Mouse (Mus musculus): ENCODE data around the gene Grb14. TPM values are rescaled to one million over a fixed set of nuclear protein-coding genes. Genes with fewer than 3 reads are reported as not detected.

Gene Grb14
- total and polyA plus RNA-seq, 3 experiments: 7.8 to 50.6 (median 20.1) TPM

DNA sequence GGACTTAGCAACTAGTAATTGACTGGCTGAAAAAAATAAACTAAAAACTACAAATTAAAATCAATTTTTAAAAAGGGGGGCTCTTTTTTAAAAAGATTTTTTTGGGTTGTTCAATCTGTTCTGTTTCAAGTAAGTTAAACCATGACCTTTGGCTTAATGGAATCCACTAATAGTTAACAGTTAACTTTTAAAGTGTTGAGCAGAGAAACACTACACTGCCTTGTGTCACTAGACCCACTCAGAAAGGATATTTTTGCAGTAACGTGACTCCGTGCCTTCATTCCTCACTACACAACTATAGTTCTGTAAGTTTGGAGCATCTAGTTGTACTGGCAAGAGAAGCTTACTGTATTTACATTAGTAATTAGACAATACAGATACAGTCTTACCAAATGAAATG lies 50.2 kb downstream of the Grb14 start:
- no peak for DNase-seq

DNA sequence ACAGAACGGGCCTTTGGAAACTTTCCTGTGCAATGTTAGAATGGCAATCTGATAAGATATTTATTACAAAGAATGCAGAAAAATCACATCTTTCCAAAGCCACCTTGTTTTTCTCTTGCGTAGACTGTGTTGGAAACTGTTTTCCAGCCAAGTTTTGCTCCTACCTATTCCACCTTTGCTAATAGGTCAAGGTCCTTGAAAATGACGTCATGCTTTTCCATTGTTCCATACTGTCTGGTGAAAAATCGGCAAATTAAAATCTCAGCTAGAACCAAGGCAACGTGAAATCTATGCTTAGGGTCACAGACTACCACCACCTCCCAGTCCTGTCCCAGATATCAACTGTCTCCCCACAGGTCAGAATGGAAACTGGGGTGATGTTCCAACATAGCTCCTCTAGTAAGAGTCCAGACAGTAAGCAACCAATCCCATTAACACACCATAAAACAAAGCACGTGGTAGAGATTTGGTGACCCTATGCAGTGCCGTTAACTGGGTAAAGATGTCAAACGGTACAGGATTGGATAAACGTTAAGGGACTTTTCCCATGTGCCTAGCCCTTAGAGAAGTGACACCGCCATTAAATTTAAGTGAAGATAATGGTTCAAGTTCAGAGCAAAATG lies 50.9 kb downstream of the Grb14 start:
- no peak for DNase-seq

DNA sequence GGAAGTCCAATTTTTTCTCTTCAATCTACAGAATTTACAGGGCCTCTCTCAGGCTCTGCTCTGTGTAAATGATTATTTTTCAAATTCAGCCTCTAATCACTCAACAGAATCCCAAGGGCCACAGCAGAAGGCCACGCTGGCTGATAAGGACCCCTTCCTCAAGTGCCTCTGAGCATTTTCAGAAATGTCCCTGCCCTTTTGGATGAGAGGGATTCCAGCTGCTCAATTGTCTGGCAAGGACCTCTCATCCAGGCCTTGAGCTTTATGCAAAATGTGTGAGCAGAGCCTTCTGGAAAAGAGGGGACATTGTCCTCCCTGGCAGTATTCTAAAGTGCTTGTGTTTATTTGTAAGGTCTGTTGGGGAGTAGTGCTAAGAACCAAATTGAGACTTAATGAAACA lies 51.7 kb downstream of the Grb14 start:
- DNase-seq: peak; percentile 32

DNA sequence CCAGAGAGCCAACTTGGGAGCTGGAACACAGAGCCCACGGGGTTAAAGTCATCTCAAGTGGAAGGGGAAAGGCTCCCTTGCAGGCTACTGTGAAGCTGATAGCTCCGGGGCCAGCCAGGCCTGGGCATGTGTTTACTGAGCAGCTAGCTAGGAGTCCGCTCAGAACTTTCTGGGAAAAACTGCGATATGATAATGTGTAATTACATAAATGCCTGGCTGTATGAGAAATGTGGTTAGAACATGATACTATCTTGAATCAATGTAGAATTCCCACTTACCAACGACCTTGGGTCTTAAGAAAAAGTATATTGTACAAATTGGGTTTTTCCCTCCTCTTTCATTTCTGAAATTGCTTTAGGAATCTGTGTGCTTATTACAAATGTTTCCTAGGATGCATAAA lies 53.0 kb downstream of the Grb14 start:
- no peak for DNase-seq

DNA sequence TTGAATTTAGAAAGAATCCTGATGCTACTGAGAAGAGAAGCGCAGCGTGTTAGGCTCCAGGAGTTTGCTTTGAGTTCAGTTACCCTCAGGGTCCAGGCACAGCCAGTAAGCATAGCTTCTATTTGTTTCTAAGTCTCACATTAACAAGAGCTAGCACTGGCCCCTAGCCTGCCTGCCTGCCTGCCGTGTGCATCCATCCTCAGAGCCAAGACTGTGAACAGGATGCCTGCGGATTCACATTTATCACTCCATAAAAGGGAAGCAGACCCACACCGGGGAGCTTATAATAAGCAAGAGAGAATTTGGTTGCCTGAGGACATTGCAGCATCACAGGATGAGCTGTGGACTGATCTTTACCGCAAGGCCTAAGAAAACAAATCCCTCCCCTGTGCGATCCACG lies 53.8 kb downstream of the Grb14 start:
- no peak for DNase-seq

DNA sequence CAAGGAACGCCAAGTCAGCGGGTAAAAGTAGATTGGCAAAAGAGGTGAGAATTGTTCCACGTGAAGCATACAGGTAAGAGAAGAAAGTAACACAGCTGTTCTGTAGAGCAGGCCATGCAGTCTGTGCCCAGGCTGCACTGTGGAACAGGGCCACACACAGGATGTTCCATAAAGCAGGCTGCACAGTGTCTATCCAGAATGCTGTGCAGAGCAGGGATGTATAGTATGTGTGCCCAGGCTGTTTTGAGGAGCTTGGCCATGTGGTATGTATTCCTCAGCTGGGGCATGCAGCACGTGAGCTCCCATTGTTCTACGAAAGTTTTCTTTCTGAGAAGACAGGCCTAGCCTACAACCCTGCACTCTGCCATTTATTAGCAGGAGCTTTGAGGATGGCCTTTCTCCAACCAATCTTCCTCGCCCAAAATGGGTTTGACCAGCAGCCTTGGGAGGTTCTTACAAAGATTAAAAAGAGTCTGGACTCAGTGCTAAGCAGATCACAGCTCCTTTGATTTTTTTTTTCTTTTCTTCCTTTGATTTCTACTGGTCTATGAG lies 57.8 kb downstream of the Grb14 start:
- DNase-seq: no peak

DNA sequence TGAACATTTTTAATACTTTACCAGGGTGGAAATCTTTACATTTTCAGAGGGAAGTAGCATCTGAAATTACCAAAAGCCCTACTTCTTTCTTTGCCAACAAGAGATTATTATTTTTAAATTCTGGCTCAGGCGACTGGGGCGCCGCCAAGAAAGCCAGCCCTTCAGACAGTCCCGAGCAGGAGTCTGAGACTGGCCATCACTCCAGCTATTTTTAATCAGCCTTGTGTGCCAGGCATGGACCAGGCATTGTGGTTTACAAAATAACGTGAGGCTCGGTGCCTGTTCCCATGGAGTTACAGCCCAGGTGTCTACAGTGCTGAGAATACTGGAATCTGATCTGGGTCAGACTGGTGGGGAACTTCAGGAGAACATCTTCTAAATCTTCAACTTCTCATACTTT lies 58.5 kb downstream of the Grb14 start:
- DNase-seq: peak; percentile 23

DNA sequence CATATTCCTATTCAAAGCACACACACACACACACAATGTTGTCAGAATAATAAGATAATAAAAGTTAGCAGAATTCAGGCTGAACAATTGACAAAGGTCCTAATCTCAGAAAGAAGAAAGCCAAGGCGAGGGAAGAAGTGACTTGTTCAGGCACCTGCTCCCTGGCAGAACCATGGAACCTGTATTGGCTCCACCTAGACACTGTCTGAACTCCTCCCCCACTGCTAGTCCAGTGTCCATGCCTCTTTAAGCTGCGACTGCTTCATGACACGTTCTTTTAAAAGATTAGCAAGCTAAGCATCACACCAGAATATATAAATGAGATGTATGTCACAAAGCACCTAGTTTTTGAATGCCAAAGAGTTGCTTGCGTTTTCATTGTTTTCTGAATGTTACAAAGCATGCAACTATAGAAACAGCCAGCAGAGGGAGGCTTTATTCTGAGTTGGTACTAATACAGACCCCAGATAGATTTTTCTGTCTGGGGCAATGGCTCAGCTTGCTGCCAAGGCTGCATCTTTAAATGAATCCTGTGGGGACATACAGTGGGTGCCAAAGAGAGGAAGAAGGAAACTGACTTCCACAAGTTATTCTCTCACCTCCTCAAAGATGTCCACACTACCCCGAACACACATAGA lies 59.4 kb downstream of the Grb14 start:
- DNase-seq: peak; percentile 27

DNA sequence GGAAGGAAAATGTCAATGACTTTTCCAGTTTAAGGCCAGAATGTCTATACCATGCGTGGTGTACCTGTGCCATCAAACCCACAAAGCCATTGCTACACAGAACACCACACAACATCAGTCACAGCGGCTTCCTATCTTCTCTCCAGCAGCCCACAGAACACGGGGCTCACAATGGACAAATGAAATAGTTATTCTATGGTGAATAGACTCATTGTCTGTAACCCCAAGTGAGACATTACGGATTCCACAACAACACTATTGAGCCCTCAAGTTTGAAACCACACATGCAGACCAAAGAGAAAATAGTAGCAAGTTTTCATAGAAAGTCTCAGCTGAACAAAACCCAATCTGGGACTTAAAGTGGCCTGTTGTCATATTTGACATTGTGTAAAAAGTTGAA lies 62.6 kb downstream of the Grb14 start:
- DNase-seq: no peak

DNA sequence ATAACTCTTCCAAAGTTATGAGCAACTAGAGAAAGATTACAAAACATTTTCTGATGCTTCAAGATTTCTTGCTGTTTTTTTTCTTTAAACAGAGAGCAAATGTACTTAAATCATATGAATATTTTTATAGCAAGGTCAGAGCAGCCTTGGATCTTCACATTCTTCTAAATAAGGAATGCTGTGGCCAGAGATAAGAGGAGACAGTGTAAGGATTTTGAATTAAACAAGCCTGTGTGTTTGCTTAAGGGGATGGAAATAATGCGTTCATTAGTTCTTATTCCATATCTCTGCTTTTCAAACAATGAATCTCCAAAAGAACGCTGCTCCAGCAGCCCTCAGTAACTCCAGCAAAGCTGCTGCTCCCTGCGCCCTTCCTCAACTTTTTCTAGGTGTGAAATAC lies 63.4 kb downstream of the Grb14 start:
- no peak for DNase-seq

DNA sequence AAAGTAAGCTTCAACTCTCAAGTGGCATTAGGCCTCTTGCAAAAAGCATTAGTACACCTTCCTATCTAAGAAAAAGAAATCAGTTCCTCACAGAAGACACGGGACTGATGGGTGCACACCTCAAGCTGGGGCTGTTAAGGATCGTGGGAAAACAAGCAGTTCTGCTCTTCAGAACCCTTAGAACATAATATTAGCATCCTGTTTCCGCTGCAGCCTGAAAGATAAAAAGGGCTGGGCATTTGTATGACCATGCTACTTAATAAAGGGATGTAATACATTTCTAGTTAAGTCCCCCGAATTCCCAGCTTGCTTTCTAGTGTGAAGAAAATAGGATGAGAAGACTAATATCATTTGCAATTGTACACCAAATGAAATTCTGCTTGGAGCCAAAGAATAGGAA lies 65.1 kb downstream of the Grb14 start:
- no peak for DNase-seq

DNA sequence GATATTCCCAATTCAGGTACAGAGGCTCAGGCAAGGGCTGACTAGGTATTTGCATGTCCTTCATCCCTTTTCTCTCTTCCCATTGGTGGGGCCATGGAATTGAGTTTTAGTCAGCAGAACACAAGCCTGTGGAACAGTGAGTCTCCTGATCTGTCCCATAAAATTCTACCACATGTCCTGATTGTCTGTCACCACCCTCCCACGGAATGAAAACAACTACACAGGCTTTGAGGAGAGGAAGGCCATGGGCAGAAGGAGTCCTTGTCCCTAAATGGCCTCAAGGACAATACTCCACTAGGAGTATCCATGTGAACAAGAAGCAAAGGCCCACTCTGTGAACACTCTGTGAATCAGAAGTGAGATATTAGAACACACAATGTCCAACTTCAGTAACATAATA lies 69.3 kb downstream of the Grb14 start:
- DNase-seq: peak; percentile 45

DNA sequence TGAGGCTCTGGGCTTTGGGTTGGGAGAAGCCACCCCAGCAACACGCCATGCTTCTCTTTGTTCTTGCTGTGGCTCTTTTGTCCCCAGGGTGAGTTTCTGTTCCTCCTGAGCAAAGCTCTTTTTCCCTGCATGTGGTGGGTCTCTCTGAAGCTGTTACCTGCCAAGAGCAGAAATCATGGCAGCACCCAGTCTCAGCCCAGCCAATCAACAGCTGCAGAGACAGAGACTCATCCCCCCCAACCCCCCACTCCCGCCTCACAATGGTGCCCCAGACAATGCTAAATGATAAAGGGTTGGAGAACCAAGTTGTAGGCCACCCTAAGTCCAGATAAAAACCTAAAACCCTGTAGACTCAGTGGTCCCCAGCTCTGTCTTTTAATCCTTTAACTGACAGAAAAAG lies 75.6 kb downstream of the Grb14 start:
- DNase-seq: no peak

DNA sequence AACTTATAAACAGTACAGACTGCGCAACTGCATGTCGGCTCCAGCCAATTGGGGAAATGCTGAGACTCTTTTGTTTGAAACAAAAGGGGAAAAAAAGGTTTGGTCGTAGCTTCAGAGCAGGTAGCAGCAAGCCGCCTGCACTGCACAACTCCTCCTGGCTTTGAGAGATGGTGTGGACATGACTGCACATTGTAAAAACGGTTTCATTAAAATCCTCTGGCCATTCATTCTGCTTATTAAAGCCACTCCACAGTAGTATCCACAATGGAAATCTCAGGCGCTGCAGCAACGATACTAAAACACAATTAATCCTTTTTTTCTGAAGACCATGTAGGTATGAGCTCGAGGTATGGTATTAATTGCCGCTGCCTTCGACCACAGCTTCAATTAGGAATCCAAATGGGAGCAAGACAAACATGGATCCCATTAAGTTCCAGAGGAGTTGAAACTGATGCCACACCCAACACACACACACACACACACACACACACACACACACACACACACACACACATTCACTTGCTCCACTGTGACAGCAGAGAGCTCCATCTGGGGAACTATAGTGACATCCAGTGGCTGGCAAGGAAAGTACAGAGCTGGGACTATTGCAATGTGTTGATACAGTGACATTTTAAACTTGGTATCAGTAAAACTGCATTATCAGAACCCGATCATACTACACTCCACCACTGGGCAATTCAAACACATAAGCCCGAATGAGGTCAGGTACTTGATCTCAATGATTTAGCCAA lies 76.2 kb downstream of the Grb14 start:
- peak; percentile 33 for DNase-seq

DNA sequence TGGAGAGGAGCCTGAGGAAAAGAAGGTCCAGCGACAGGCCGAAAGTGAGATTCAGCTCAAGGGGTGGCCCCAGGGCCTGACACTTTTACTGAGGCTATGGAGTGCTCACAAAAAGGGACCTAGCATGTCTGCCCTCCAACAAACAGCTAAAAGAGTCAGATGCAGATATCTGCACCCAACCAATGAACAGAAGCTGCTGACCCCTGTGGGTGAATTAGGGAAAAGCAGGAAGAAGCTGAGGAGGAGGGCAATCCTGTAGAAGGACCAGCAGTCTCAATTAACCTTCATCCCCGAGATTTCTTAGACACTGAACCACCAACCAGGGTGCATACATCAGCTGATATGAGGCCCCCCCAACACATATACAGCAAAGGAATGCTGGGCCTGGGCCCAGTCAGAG lies 77.3 kb downstream of the Grb14 start:
- no peak for DNase-seq

DNA sequence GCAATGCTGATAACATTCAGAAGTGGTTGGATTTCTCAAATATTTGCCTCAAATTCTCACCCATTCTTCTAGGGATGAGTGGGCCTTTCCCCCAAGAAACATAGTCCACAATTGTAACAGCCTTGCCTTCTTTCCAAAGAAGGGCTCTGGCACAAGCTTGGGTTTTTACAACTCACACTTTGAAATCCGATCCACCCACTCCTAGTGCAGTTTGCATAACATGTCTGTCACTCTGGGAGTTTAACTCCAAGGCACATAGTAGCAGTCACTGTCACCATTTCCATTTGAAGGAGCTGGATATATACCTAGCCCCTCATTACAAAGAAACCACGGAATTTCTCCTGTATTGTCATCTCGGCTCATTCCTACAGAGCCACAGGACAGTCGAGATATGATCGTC lies 103.9 kb downstream of the Grb14 start:
- no peak for DNase-seq

DNA sequence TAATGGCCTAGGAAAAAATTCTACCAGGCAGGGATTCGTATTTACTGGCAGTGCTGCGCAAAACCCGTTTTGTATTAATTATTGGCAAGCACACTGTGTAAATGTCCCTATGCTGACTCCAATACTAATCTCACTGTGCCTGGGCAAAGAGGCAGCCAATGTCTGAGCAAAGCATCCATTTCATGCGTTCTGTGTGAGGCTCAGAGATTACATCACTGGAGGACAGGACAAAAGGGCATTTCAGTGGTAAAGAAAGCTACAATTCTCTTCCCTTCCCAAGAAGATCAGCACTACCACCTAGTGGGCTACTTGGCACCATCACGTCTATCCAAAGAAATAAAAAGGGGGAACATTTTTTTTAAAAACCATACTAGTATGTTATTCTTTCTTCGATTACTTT lies 109.3 kb downstream of the Grb14 start:
- DNase-seq: no peak

DNA sequence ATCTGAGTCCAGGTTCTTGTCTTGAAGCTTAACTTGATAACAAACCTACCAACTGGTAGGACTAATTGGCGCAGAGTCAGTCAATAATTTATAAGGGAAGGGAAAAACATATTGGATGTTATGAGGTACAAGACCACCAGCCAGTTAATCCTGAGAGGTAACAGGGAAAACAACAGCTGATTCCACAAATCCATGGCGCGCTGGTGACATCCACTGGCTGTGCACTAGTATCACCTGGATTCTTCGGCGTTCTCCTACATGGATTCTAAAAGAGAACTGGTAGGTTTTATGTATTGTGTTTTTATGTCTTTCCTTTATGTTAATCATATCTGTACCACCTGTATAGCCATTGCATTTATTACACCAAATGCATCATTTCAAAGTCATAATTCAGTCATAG lies 119.9 kb downstream of the Grb14 start:
- no peak for DNase-seq

DNA sequence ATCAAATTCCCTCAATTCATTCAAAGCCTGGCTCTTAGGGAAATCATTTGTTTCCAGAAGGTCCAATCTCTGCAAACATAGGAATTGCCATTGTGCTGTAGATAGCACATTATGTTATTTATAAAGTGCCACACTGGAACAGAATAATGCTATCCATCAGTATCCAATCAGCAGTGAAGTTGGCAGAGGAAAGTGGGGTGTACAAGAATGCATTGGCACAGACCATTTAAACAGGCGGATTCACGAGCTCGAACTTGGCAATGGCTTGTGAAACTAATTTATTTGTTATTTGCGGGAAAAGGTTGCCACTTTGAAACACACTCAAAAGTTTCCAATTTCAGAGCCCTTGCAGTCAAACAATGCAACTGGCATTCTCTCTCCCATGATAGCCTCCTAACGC lies 126.9 kb downstream of the Grb14 start:
- DNase-seq: no peak

DNA sequence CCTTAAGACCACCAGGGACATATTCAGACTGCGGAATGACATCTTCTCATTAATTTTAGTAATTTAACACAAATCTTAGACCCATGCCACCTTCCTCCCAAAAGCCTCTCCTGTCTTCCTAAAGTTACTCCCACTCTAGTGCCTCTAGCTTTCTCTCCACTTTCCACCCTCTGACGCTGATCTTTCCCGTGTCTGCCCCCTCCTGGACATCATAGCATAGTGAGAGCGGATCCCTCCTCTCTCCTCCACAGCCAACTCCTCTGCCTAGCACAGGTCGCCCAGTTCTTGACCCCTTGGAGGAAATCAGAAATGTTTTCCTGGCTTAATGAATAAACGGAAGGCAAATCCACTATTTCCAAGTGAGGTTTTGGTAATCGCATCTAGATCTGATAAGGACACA lies 131.6 kb downstream of the Grb14 start:
- DNase-seq: no peak

DNA sequence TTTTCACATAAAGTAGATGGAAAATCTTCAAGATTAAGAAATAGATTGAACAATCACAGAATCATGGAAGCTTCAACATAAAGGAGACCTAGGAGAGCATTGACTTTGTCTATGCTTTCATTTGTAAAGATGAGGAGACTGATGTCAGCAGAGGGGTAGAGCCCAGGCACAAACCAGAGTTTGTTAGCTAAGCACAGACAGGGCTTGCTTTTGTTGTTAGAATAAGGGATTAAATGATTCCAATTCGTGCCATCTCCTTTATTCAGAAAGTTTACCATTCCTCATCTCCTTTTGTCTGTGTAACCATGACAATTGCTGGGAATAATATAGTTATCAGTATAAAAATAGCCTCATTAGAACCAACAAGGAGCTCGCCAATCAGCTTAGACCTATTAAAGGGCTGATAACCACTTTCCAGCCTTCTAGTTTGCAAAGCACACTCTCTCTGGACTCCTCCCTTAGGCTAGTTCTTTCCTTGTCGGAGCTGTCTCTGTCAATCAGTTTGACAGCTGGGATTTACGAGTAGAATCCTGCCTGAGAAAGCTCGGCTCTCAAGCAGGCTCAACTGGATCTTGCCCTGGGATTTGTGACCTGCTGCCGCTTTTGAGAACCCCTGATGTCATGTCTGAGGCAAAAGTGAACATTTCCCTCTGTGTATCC lies 137.6 kb downstream of the Grb14 start:
- no peak for DNase-seq

DNA sequence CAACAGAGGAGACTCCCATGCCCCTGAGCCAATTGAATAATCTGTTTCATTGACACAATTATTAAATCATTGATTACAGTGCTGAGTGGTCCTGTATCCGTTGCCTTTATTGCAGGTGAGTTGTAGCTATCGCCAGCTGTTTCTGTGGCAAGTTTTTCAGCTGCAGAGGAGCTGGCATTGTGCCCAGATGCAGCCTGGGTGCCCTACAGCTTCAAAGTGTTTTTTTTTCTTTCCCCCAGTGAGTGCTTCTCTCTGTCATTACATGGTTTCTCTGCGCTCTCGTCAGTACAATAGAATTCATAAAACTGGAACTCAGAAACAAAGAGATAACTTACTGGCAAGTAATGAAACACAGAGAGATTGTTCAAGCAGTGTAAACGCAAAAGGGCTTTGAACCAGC lies 139.1 kb downstream of the Grb14 start:
- peak; percentile 30 for DNase-seq

DNA sequence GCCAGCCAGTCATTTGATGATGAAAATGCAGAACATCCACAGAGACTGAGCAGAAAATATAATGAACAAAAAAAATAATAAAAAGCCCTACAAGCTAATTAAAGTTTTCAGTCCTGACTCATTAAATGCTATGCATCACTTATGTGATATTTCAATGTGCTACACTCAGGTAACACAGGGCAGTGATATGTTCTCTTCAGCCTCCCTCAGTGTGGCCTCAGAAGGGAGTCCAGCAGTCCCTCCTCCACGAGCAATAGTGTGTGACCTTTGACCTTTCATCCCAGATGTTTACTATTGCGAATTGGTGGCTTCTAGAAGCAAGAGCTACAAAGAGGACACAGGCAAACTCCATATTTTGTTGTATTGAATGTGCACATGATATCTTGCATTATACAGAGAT lies 146.5 kb downstream of the Grb14 start:
- DNase-seq: no peak
